Mouse (Mus musculus) cortical plate, adult 2 months (tissue): ENCODE data around the gene Adipoq.
"Not testable (repeated sequence)": the region's sequence is repeated elsewhere in the genome, so short reads cannot be mapped to it uniquely, and the experiment has no call there.

Experiments
- CTCF ChIP-seq: fragments of 200-500 bp; IDR thresholded peaks from 2 replicates; pipeline ENCODE4 v1.5.1; 2011; ENCODE audit warnings: mild to moderate bottlenecking, control low read depth, low read length; ENCODE audit not compliant: insufficient read depth; ENCODE audit errors: extremely low read depth
- POLR2A ChIP-seq: fragments of 200-500 bp; IDR thresholded peaks from 2 replicates; pipeline ENCODE4 v1.6.1; 2011; ENCODE audit warnings: mild to moderate bottlenecking, low read length, control low read depth; ENCODE audit not compliant: insufficient read depth; ENCODE audit errors: extremely low read depth

DNA sequence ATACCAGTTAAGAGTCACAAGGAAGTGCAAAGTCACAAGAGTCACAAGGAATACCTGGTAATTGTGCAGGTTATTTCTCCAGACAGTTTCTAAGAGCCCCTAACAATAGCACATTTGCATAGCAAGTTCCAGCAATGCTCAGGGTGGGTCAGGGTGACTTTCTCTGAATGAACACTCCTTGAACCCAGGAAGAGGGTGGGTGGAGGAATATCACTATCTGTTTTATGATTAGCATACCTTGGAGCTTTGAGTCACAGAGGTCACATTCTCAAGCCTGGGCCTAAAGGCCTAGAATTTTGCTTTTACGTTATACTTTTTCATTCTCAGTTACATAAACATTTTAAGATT lies 48.3 kb upstream of the Adipoq start:
- not testable (repeated sequence) for TF ChIP-seq CTCF, POLR2A
